Mouse (Mus musculus) cerebellum, postnatal 10 days (tissue): ENCODE data around the gene Helz.

ENCODE experiments used
- DNase-seq, 2 experiments: peaks; one replicate each; pipeline ENCODE4 v3.0.0; 2021; ENCODE audit warnings: mixed read lengths in 2 of 2

Gene Helz

GRCm38 (mm10) chr11:107729141-107729540, 181.4 kb downstream of the Helz start:
- no peak for DNase-seq

- DNase-seq: peak; percentile 57 to 77
These were observed 183.2 kb downstream of the Helz start for GRCm38 (mm10) chr11:107730940-107731339.

GRCm38 (mm10) chr11:107731498-107731897, 183.8 kb downstream of the Helz start:
- peak; percentile 28 to 34 for DNase-seq

- no peak for DNase-seq
These were observed 186.4 kb downstream of the Helz start for GRCm38 (mm10) chr11:107734133-107734532.

GRCm38 (mm10) chr11:107737886-107738285, 190.2 kb downstream of the Helz start:
- DNase-seq: no peak

GRCm38 (mm10) chr11:107738418-107739099, 190.8 kb downstream of the Helz start:
- peak in 1 of 2 experiments; percentile 26 for DNase-seq

- peak; percentile 54 to 59 for DNase-seq
These were observed 195.4 kb downstream of the Helz start for GRCm38 (mm10) chr11:107743100-107743499.
